Mouse (Mus musculus) CH12.LX (cell line): ENCODE measurements around the gene Tmem130. TPM values are rescaled to one million over a fixed set of nuclear protein-coding genes. Genes with fewer than 3 reads are reported as not detected.

Source experiments
- DNase-seq: peaks from one replicate; pipeline ENCODE4 v3.0.0-alpha.2; 2013; ENCODE audit errors: extremely low read depth
- H3K27ac ChIP-seq: 2 replicates; pipeline ENCODE4 v1.5.1; 2012; ENCODE audit warnings: low read depth, mild to moderate bottlenecking, control low read depth, moderate library complexity; ENCODE audit not compliant: insufficient read depth
- H3K27me3 ChIP-seq: replicated peaks from 2 replicates; pipeline ENCODE3; 2012; ENCODE audit warnings: inconsistent platforms
- H3K36me3 ChIP-seq, 2 experiments: replicated peaks in 1 of 2; 2 replicates each; pipeline versions ENCODE3 to v1.6.1; 2012; ENCODE audit warnings: inconsistent platforms in 1 of 2, low read length in 1 of 2, mild to moderate bottlenecking in 1 of 2, mixed read lengths in 1 of 2, moderate library complexity in 1 of 2; ENCODE audit not compliant: control insufficient read depth in 1 of 2, insufficient read depth in 1 of 2
- H3K4me1 ChIP-seq, 2 experiments: 2 replicates each; pipeline ENCODE4 v1.6.1; 2012; ENCODE audit warnings: inconsistent platforms in 1 of 2, moderate library complexity in 1 of 2; ENCODE audit not compliant: insufficient read depth in 2 of 2, control insufficient read depth in 1 of 2
- H3K4me2 ChIP-seq: 2 replicates; pipeline ENCODE4 v1.6.1; 2012; ENCODE audit warnings: low read depth, mild to moderate bottlenecking, control low read depth; ENCODE audit not compliant: poor library complexity, insufficient read depth, severe bottlenecking
- H3K4me3 ChIP-seq, 3 experiments: fragments of 150-350 bp in 1 of 3; sonication (generic) in 1 of 3; replicated peaks in 1 of 3; 2 replicates each; pipeline versions ENCODE3 to v1.5.1; 2011 to 2012; ENCODE audit warnings: low read depth in 2 of 3, low read length in 2 of 3, mild to moderate bottlenecking in 2 of 3, moderate library complexity in 2 of 3, control low read depth in 1 of 3, improper control_type of control experiment in 1 of 3, inconsistent platforms in 1 of 3, mixed read lengths in 1 of 3; ENCODE audit not compliant: poor library complexity in 1 of 3
- H3K79me2 ChIP-seq: replicated peaks from 2 replicates; pipeline ENCODE4 v1.6.1; 2012; ENCODE audit warnings: mild to moderate bottlenecking, moderate library complexity; ENCODE audit not compliant: control insufficient read depth, poor library complexity, insufficient read depth, severe bottlenecking; ENCODE audit errors: extremely low read depth
- H3K9ac ChIP-seq: 2 replicates; pipeline ENCODE4 v1.6.1; 2012; ENCODE audit warnings: low read depth, mild to moderate bottlenecking, control low read depth, moderate library complexity; ENCODE audit not compliant: insufficient read depth
- H3K9me3 ChIP-seq: replicated peaks from 2 replicates; pipeline ENCODE3; 2012; ENCODE audit warnings: low read length, inconsistent platforms, mixed read lengths
- CHD1 ChIP-seq: IDR thresholded peaks from 2 replicates; pipeline ENCODE4 v1.6.1; 2012; ENCODE audit warnings: low read depth, low read length, improper control_type of control experiment, inconsistent platforms
- ELF1 ChIP-seq: IDR thresholded peaks from 2 replicates; pipeline ENCODE4 v1.6.1; 2014; ENCODE audit warnings: low read depth, mild to moderate bottlenecking, inconsistent platforms, low read length, improper control_type of control experiment
- ETS1 ChIP-seq: conservative IDR thresholded peaks from 2 replicates; pipeline ENCODE4 v1.6.1; 2012; ENCODE audit warnings: low read depth, mild to moderate bottlenecking, inconsistent platforms, low read length, improper control_type of control experiment, moderate library complexity
- GABPA ChIP-seq: IDR thresholded peaks from 2 replicates; pipeline ENCODE4 v1.6.1; 2012; ENCODE audit warnings: low read depth, low read length, improper control_type of control experiment, inconsistent platforms; ENCODE audit not compliant: insufficient replicate concordance
- HCFC1 ChIP-seq: IDR thresholded peaks from 2 replicates; pipeline ENCODE4 v1.6.1; 2012; ENCODE audit warnings: low read depth, mild to moderate bottlenecking, inconsistent platforms, low read length, improper control_type of control experiment
- IRF4 ChIP-seq: IDR thresholded peaks from 2 replicates; pipeline ENCODE4 v1.6.1; 2014; ENCODE audit warnings: low read depth, mild to moderate bottlenecking, inconsistent platforms, low read length, improper control_type of control experiment
- JUN ChIP-seq: IDR thresholded peaks from 2 replicates; pipeline ENCODE4 v1.6.1; 2011; ENCODE audit warnings: low read depth, mild to moderate bottlenecking, low read length, improper control_type of control experiment, moderate library complexity; ENCODE audit not compliant: insufficient read depth
- JUND ChIP-seq: conservative IDR thresholded peaks from 2 replicates; pipeline ENCODE4 v1.6.1; 2011; ENCODE audit warnings: low read depth, low read length, improper control_type of control experiment
- MAX ChIP-seq: IDR thresholded peaks from 2 replicates; pipeline ENCODE4 v1.6.1; 2011; ENCODE audit warnings: low read length, improper control_type of control experiment
- MAZ ChIP-seq: IDR thresholded peaks from 2 replicates; pipeline ENCODE4 v1.6.1; 2012; ENCODE audit warnings: low read depth, mild to moderate bottlenecking, inconsistent platforms, low read length, improper control_type of control experiment, moderate library complexity
- MEF2A ChIP-seq: IDR thresholded peaks from 2 replicates; pipeline ENCODE4 v1.6.1; 2014; ENCODE audit warnings: low read depth, mild to moderate bottlenecking, inconsistent platforms, low read length, improper control_type of control experiment, borderline replicate concordance
- NELFE ChIP-seq: IDR thresholded peaks from 2 replicates; pipeline ENCODE4 v1.6.1; 2011; ENCODE audit warnings: low read depth, low read length, improper control_type of control experiment
- NRF1 ChIP-seq: IDR thresholded peaks from 2 replicates; pipeline ENCODE4 v1.6.1; 2014; ENCODE audit warnings: low read depth, mild to moderate bottlenecking, inconsistent platforms, low read length, improper control_type of control experiment, moderate library complexity
- PAX5 ChIP-seq: IDR thresholded peaks from 2 replicates; pipeline ENCODE4 v1.6.1; 2012; ENCODE audit warnings: low read length, inconsistent platforms, mixed read lengths
- RAD21 ChIP-seq: IDR thresholded peaks from 2 replicates; pipeline ENCODE4 v1.6.1; 2011; ENCODE audit warnings: low read depth, mild to moderate bottlenecking, low read length, improper control_type of control experiment, moderate library complexity
- RCOR1 ChIP-seq: conservative IDR thresholded peaks from 2 replicates; pipeline ENCODE4 v1.6.1; 2012; ENCODE audit warnings: low read depth, mild to moderate bottlenecking, inconsistent platforms, low read length, improper control_type of control experiment
- SMC3 ChIP-seq: IDR thresholded peaks from 2 replicates; pipeline ENCODE4 v1.6.1; 2011; ENCODE audit warnings: low read depth, low read length, improper control_type of control experiment
- TBP ChIP-seq: conservative IDR thresholded peaks from 2 replicates; pipeline ENCODE4 v1.6.1; 2011; ENCODE audit warnings: low read depth, low read length, improper control_type of control experiment
- USF1 ChIP-seq: IDR thresholded peaks from 2 replicates; pipeline ENCODE4 v1.6.1; 2014; ENCODE audit warnings: low read depth, mild to moderate bottlenecking, inconsistent platforms, low read length, improper control_type of control experiment
- ZKSCAN1 ChIP-seq: IDR thresholded peaks from 2 replicates; pipeline ENCODE4 v1.6.1; 2012; ENCODE audit warnings: low read depth, inconsistent platforms, low read length, improper control_type of control experiment, borderline replicate concordance
- ZMIZ1 ChIP-seq: IDR thresholded peaks from 2 replicates; pipeline ENCODE4 v1.6.1; 2012; ENCODE audit warnings: low read depth, mild to moderate bottlenecking, inconsistent platforms, low read length, improper control_type of control experiment
- ZNF384 ChIP-seq: IDR thresholded peaks from 2 replicates; pipeline ENCODE4 v1.6.1; 2012; ENCODE audit warnings: low read depth, low read length, improper control_type of control experiment, inconsistent platforms
- dilution Hi-C: fragments of 300-500 bp; cut with MboI; formaldehyde crosslinking; loops from 2 replicates; pipeline ENCODE4 v1.14.3; 2020; ENCODE audit warnings: low sequenced_read_pairs; ENCODE audit not compliant: extremely low pct_unique_long_range_greater_than_20kb, extremely low pct_ligation_motif_present
- in situ Hi-C: fragments of 300-500 bp; cut with MboI; formaldehyde crosslinking; loops from 3 replicates; pipeline ENCODE4 v1.14.3; 2019; ENCODE audit warnings: low sequenced_read_pairs, low pct_ligation_motif_present, low pct_unique_long_range_greater_than_20kb, mixed read lengths
- polyA plus RNA-seq: library from polyadenylated mRNA; unstranded; fragments of >175 nt; gene quantifications from 2 replicates; pipeline ENCODE4 v1.2.1, GENCODE M21; 2012; ENCODE audit warnings: low read depth; ENCODE audit not compliant: insufficient read length
- total RNA-seq, 2 experiments: library from RNA; depleted of rRNA; stranded (reverse); fragments of 300-350 nt in 1 of 2; fragments of >200 nt in 1 of 2; gene quantifications; 2 replicates each; pipeline ENCODE4 v1.2.3; 2012 to 2014

The Tmem130 gene
- total and polyA plus RNA-seq, 3 experiments, result not detected

DNA sequence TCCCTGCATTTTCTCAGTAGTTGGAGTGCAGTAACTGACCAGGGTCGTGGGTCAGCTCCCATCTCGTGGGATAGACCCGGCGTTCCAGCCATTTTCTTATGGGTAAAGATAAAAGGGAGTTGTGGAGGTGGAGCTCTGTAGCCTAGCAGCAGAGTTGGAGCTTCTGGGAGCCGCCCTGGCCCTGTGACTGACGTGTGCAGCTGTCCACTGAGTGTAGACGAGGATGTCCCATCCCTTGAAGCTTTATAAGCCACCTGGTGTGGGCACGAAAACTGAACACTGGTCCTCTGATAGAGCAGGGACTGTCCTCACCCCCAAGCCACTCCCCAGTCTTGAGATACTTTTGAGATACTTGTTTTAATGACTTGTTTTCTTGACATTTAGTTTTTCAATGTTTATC is 19.0 kb upstream of the Tmem130 start:
- Histone ChIP-seq H3K36me3 (peaks cover 60 to 97% of the 10 kb centered on the region in 2 experiments), H3K9me3 (no peaks in the 10 kb centered on the region), H3K27ac (no peak overlapping the region), H3K4me1 (no peaks in the 10 kb centered on the region), H3K27me3 (no peaks in the 10 kb centered on the region), H3K9ac (no peak overlapping the region), H3K4me3 (no peak overlapping the region), H3K4me2 (no peak overlapping the region), H3K79me2 (no peaks in the 10 kb centered on the region)
- in situ Hi-C loops, result loop anchor here (10.0 kb wide), 1 partner anchor 54 kb away; no protein-coding TSS in a partner anchor
- dilution Hi-C loops, result no loop called here
- TF ChIP-seq NELFE (no peak), IRF4 (no peak), CHD1 (no peak), NRF1 (no peak), SMC3 (no peak), MAX (no peak), JUN (no peak), RCOR1 (no peak), ZNF384 (no peak), USF1 (no peak), MAZ (no peak), MEF2A (no peak), RAD21 (no peak), ZKSCAN1 (no peak), TBP (no peak)
- DNase-seq, result no peak

DNA sequence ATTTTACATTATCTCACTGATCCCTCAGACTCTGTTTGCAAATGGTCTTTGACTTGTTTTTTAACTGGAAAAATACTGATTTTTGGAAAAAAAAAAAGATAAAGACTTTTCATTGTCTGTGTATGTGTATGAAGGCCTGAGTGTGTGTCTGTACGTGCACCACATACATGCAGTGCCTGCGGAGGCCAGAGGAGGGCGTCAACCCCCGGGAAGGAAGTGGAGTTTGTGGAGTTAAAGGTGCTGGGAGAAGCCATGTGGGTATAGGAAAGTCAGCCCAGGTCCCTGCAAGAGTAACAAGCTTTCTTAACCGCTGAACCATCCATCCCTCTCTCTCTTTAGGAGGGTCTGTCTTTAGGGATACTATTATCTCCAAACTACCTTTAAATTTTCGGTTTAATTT is 11.6 kb upstream of the Tmem130 start:
- no peak for TF ChIP-seq IRF4
- TF ChIP-seq HCFC1, result no peak
- TF ChIP-seq JUND, result no peak
- TF ChIP-seq GABPA, result no peak
- no peak for TF ChIP-seq ZMIZ1
- TF ChIP-seq ELF1, result no peak
- TF ChIP-seq CHD1, result no peak
- TF ChIP-seq ETS1, result no peak
- no peak for TF ChIP-seq PAX5
- TF ChIP-seq ZNF384, result no peak
- TF ChIP-seq NRF1, result no peak
- no peak overlapping the region for H3K4me2 ChIP-seq
- peaks cover 32 to 74% of the 10 kb centered on the region in 2 experiments for H3K36me3 ChIP-seq
- no peaks in the 10 kb centered on the region for H3K9me3 ChIP-seq
- in situ Hi-C loops (no loop called here), dilution Hi-C loops (no loop called here)
- H3K4me1 ChIP-seq, result peaks cover 5 to 35% of the 10 kb centered on the region in 2 experiments; a peak in 3 of 4 replicates
- no peak for DNase-seq
- peaks cover 21% of the 10 kb centered on the region for H3K79me2 ChIP-seq
- H3K9ac ChIP-seq, result no peak overlapping the region
- no peak overlapping the region for H3K4me3 ChIP-seq
- no peaks in the 10 kb centered on the region for H3K27me3 ChIP-seq
- no peak overlapping the region for H3K27ac ChIP-seq
